8 mouse cellular contexts compared by ENCODE assay signal in the genomic region with DNA sequence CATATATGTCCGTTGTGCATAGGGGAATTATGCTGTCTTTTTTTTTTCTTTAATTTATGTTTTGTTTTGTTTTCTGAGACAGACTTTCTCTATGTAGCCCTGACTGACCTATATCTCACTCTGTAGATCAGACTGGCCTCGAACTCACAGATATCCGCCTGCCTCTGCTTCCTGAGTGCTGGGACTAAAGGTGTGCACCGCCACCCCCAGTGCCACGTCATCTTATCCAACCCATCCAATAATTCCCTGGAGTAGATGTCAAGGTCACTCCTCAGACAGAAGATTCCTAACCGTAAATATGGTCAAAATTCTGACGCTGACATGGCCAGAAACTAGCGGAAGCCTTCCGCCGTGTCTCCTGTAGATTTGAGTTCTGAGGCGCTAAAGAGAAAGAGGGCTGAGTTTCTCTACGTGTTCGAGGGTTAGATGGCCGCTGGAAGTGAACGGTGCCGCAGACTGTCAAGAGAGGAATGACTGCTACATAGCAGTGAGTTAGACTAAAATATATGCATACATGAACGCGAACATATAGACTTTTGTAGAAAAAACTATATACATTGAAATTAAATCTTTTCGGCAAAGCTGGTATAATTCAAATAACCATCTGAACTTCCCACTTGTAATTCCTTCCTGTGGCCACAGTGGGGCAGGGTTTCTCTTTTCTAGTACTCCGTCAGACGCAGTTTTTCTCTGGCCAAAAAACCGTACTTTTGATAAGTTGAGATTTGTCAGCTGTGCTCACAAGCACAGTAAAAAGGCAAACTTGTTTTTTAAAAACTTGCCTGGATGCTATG. TPM values are rescaled to one million over a fixed set of nuclear protein-coding genes. Genes with fewer than 3 reads are reported as not detected.
DNase-seq lines count a peak whose midpoint lies in the region; ATAC-seq lines count a peak whose summit lies in the region.

No protein-coding gene starts in this region.

- ATAC-seq in cerebellum, adult (ENCODE audit: insufficient number of reproducible peaks, low FRiP score, low TSS enrichment), result no peak
- ATAC-seq in inflammation-experienced regulatory T-cells, adult 6 months, result peak; percentile 82
- ATAC-seq in megakaryocyte progenitor cell, adult 5-6 weeks (replicated peaks; ENCODE audit: poor library complexity), result peak; percentile 91

- peak; percentile 46 for DNase-seq in cerebellum, adult 11 months
- DNase-seq in cerebellum, postnatal 10 days, result peak; percentile 81 to 83
- DNase-seq in frontal cortex, postnatal 25 days (ENCODE audit: low spot score in 2 of 2), result peak; percentile 45 to 65
- DNase-seq in left cerebral cortex, postnatal 14 days (ENCODE audit: low spot score in 2 of 2), result peak; percentile 73 to 81
- DNase-seq in right cerebral cortex, postnatal 25 days, result peak; percentile 52

- intact Hi-C loops in left cerebral cortex, postnatal 14 days (cut with DNase I), result loop anchor here (1.0 to 2.0 kb wide), 2 partner anchors 14 to 530 kb away; no protein-coding TSS in a partner anchor

RNA-seq across cellular contexts. Expression of gene Ostc, which starts 5.7 kb away (rescaled TPM):
- polyA plus RNA-seq in inflammation-experienced regulatory T-cells, adult 6 months (2017; shearing (Covaris generic)), result 100 to 1,000 TPM; 188 to 262 (median 188) TPM
- 10 to 100 TPM; 67.8 to 69.0 TPM for total RNA-seq in left cerebral cortex, postnatal 14 days (2021)
- total RNA-seq in megakaryocyte progenitor cell, adult 5-6 weeks (2015), result 371 and 419 TPM in 2 replicates
- total RNA-seq in megakaryocyte progenitor cell, adult 5-6 weeks (2017), result 278 and 308 TPM in 2 replicates

RNA-seq across cellular contexts. Expression of gene Rpl34, which starts 15.2 kb away (rescaled TPM):
- 1,000 to 10,000 TPM; 1,409 to 2,029 (median 2,022) TPM for polyA plus RNA-seq in inflammation-experienced regulatory T-cells, adult 6 months (2017; shearing (Covaris generic))
- total RNA-seq in left cerebral cortex, postnatal 14 days (2021), result 100 to 1,000 TPM; 288 to 297 TPM
- total RNA-seq in megakaryocyte progenitor cell, adult 5-6 weeks (2015), result 1,518 and 1,526 TPM in 2 replicates
- total RNA-seq in megakaryocyte progenitor cell, adult 5-6 weeks (2017), result 2,867 and 3,584 TPM in 2 replicates

Comparison
In these comparisons a context has a peak if more than half of its experiments do, and no peak if none do; other contexts are left out.
1. RNA of gene Rpl34, which starts 15.2 kb away (total RNA-seq): 1,518 to 3,584 TPM in megakaryocyte progenitor cell, adult 5-6 weeks; 288 to 297 TPM in left cerebral cortex, postnatal 14 days; every median in the first group is over 4 times any median in the second.
2. Peak in every context shown above with its lines, with median percentiles within 50 percentile points of each other: DNase-seq.